Mouse (Mus musculus): Measurements from ENCODE around the gene Uqcrh. TPM values are rescaled to one million over a fixed set of nuclear protein-coding genes. Genes with fewer than 3 reads are reported as not detected.

Uqcrh gene
- total and polyA plus RNA-seq, 3 experiments = 31.1 to 455 (median 132) TPM

GRCm38 (mm10) chr4:116047681-116048080 is 27.2 kb downstream of the Uqcrh start:
- no peak overlapping the region for H3K4me3 ChIP-seq (ENCODE audit: low read depth, low read length)
- H3K36me3 ChIP-seq (replicated peaks) = peaks cover 72% of the 10 kb centered on the region
- no peak for DNase-seq (ENCODE audit: low spot score)
- H3K4me1 ChIP-seq (ENCODE audit: insufficient read depth, low read depth, low read length) = peaks cover 22% of the 10 kb centered on the region
- H3K27me3 ChIP-seq (ENCODE audit: insufficient read depth, low read length) = no peaks in the 10 kb centered on the region
- H3K9me3 ChIP-seq (replicated peaks) = no peaks in the 10 kb centered on the region
- no peak for ATAC-seq (ENCODE audit: extremely low read depth, insufficient number of reproducible peaks, low FRiP score, poor library complexity, severe bottlenecking)
- TF ChIP-seq GATA1 (IDR thresholded peaks at IDR 0.05; ENCODE audit: borderline replicate concordance, low read length) = no peak
- TF ChIP-seq POLR2AphosphoS5 (IDR thresholded peaks at IDR 0.05; ENCODE audit: insufficient replicate concordance, low read depth, low read length) = no peak
- TF ChIP-seq GATA2 (IDR thresholded peaks at IDR 0.05; ENCODE audit: borderline replicate concordance, low read depth, low read length) = no peak
- TF ChIP-seq TAL1 (conservative IDR thresholded peaks at IDR 0.05; ENCODE audit: low read depth, low read length) = no peak
- no peak for TF ChIP-seq CTCF (IDR thresholded peaks at IDR 0.05; ENCODE audit: low read depth, low read length)

DNA sequence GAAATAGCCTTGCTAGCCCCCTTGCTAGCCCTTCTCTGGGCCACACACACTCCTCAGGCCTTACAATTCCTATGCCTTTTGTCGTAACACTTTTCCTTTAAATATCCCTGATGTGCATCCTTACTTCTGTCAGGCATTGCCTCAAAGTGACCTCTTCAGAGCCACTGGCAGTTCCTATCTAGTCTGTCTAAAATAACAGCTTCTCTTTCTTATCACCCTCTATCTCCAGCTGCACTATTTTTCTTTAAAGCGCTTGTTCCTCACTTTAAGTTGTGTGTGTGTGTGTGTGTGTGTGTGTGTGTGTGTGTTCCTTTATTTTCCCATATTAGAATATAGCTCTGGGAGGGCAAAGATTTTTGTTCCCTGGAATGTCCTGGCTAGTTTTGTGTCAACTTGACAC is 28.3 kb downstream of the Uqcrh start:
- Histone ChIP-seq H3K4me1 (ENCODE audit: insufficient read depth, low read depth, low read length) (peaks cover 12% of the 10 kb centered on the region; the same call in 1 of the 2 replicates), H3K36me3 (replicated peaks) (peaks cover 72% of the 10 kb centered on the region), H3K4me3 (ENCODE audit: low read depth, low read length) (no peak overlapping the region), H3K27me3 (ENCODE audit: insufficient read depth, low read length) (no peaks in the 10 kb centered on the region), H3K9me3 (replicated peaks) (no peaks in the 10 kb centered on the region)
- no peak for DNase-seq (ENCODE audit: low spot score)
- no peak for ATAC-seq (ENCODE audit: extremely low read depth, insufficient number of reproducible peaks, low FRiP score, poor library complexity, severe bottlenecking)
- TF ChIP-seq POLR2AphosphoS5 (IDR thresholded peaks at IDR 0.05; ENCODE audit: insufficient replicate concordance, low read depth, low read length) (no peak), CTCF (IDR thresholded peaks at IDR 0.05; ENCODE audit: low read depth, low read length) (no peak), GATA2 (IDR thresholded peaks at IDR 0.05; ENCODE audit: borderline replicate concordance, low read depth, low read length) (no peak), TAL1 (conservative IDR thresholded peaks at IDR 0.05; ENCODE audit: low read depth, low read length) (no peak), GATA1 (IDR thresholded peaks at IDR 0.05; ENCODE audit: borderline replicate concordance, low read length) (no peak)

DNA sequence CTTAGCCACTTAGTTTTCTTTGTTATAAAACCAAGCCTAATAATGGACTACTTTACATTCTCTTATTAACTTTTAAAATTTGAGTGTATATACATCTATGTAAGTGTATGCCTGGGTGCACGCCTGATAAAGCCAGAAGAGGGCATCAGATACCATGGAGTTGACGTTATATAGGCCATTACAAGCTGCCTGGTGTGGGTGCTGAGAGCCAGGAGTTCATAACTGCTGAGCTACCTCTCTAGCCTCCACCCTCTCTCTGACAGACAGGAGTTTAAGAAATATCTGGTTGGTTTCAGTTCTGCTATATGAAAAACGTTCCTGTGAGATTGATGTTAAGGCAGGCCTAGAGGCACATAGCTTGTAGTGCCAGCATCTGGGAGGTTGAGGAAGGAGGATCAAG is 32.7 kb downstream of the Uqcrh start:
- Histone ChIP-seq H3K36me3 (replicated peaks) (peaks cover 63% of the 10 kb centered on the region), H3K4me3 (ENCODE audit: low read depth, low read length) (no peak overlapping the region), H3K9me3 (replicated peaks) (no peaks in the 10 kb centered on the region), H3K4me1 (ENCODE audit: insufficient read depth, low read depth, low read length) (no peaks in the 10 kb centered on the region), H3K27me3 (ENCODE audit: insufficient read depth, low read length) (no peaks in the 10 kb centered on the region)
- ATAC-seq (ENCODE audit: extremely low read depth, insufficient number of reproducible peaks, low FRiP score, poor library complexity, severe bottlenecking) (no peak), DNase-seq (ENCODE audit: low spot score) (no peak)
- TF ChIP-seq GATA2 (IDR thresholded peaks at IDR 0.05; ENCODE audit: borderline replicate concordance, low read depth, low read length) (no peak), POLR2AphosphoS5 (IDR thresholded peaks at IDR 0.05; ENCODE audit: insufficient replicate concordance, low read depth, low read length) (no peak), GATA1 (IDR thresholded peaks at IDR 0.05; ENCODE audit: borderline replicate concordance, low read length) (no peak), CTCF (IDR thresholded peaks at IDR 0.05; ENCODE audit: low read depth, low read length) (no peak), TAL1 (conservative IDR thresholded peaks at IDR 0.05; ENCODE audit: low read depth, low read length) (no peak)

- Histone ChIP-seq H3K27me3 (ENCODE audit: insufficient read depth, low read length) (no peaks in the 10 kb centered on the region), H3K4me1 (ENCODE audit: insufficient read depth, low read depth, low read length) (no peaks in the 10 kb centered on the region), H3K4me3 (ENCODE audit: low read depth, low read length) (no peak overlapping the region), H3K36me3 (replicated peaks) (peaks cover 68% of the 10 kb centered on the region), H3K9me3 (replicated peaks) (no peaks in the 10 kb centered on the region)
- no peak for DNase-seq (ENCODE audit: low spot score)
- no peak for TF ChIP-seq POLR2AphosphoS5 (IDR thresholded peaks at IDR 0.05; ENCODE audit: insufficient replicate concordance, low read depth, low read length)
- no peak for TF ChIP-seq CTCF (IDR thresholded peaks at IDR 0.05; ENCODE audit: low read depth, low read length)
- no peak for TF ChIP-seq GATA1 (IDR thresholded peaks at IDR 0.05; ENCODE audit: borderline replicate concordance, low read length)
- no peak for TF ChIP-seq TAL1 (conservative IDR thresholded peaks at IDR 0.05; ENCODE audit: low read depth, low read length)
- TF ChIP-seq GATA2 (IDR thresholded peaks at IDR 0.05; ENCODE audit: borderline replicate concordance, low read depth, low read length) = no peak
- no peak for ATAC-seq (ENCODE audit: extremely low read depth, insufficient number of reproducible peaks, low FRiP score, poor library complexity, severe bottlenecking)
Observed at GRCm38 (mm10) chr4:116040466-116040865, 34.4 kb downstream of the Uqcrh start.

DNA sequence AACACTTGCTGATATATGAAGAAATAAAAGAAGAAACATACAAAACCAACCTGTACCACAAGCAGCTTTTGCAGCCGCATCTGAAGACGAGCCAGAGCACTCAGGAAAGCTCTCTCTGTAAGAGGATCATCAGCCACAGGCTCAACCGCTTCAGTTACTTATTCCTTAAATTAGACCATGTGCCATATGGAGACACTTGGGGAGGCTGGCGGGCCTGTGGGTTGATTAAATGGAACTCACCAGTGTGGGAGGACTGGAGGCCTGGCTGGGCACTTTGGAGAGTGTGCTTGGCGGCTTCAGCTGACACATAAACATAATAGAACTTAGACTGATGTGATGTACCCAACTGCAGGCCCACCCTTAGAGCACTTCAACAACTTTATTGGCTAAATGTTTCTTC is 41.5 kb downstream of the Uqcrh start:
- H3K4me3 ChIP-seq (ENCODE audit: low read depth, low read length) = no peak overlapping the region
- no peaks in the 10 kb centered on the region for H3K4me1 ChIP-seq (ENCODE audit: insufficient read depth, low read depth, low read length)
- no peaks in the 10 kb centered on the region for H3K9me3 ChIP-seq (replicated peaks)
- ATAC-seq (ENCODE audit: extremely low read depth, insufficient number of reproducible peaks, low FRiP score, poor library complexity, severe bottlenecking) = no peak
- no peak for TF ChIP-seq GATA2 (IDR thresholded peaks at IDR 0.05; ENCODE audit: borderline replicate concordance, low read depth, low read length)
- no peak for TF ChIP-seq GATA1 (IDR thresholded peaks at IDR 0.05; ENCODE audit: borderline replicate concordance, low read length)
- TF ChIP-seq TAL1 (conservative IDR thresholded peaks at IDR 0.05; ENCODE audit: low read depth, low read length) = no peak
- TF ChIP-seq CTCF (IDR thresholded peaks at IDR 0.05; ENCODE audit: low read depth, low read length) = no peak
- no peak for TF ChIP-seq POLR2AphosphoS5 (IDR thresholded peaks at IDR 0.05; ENCODE audit: insufficient replicate concordance, low read depth, low read length)
- H3K27me3 ChIP-seq (ENCODE audit: insufficient read depth, low read length) = no peaks in the 10 kb centered on the region
- DNase-seq (ENCODE audit: low spot score) = no peak
- peaks cover 52% of the 10 kb centered on the region for H3K36me3 ChIP-seq (replicated peaks)

DNA sequence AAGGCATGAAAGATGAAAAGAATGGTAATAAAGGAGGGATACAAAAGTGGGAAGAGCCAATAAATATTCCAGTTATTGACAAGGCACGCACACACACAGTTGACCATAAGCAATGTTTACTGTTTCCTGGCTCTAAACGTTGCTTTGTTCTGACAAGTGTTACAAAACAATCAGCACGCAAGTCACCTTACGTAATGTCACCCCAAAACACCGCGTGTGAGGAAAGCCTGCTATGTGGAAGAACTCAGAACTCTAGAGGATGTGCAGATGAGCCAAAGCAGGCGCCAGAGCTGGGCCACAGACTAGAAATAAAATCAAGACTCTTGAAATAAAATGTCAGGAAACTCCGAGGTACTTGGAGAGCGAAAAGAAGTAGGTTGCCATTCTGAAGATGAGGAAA is 42.0 kb downstream of the Uqcrh start:
- Histone ChIP-seq H3K9me3 (replicated peaks) (no peaks in the 10 kb centered on the region), H3K36me3 (replicated peaks) (peaks cover 49% of the 10 kb centered on the region), H3K4me1 (ENCODE audit: insufficient read depth, low read depth, low read length) (no peaks in the 10 kb centered on the region), H3K27me3 (ENCODE audit: insufficient read depth, low read length) (no peaks in the 10 kb centered on the region), H3K4me3 (ENCODE audit: low read depth, low read length) (no peak overlapping the region)
- TF ChIP-seq CTCF (IDR thresholded peaks at IDR 0.05; ENCODE audit: low read depth, low read length) = no peak
- TF ChIP-seq GATA1 (IDR thresholded peaks at IDR 0.05; ENCODE audit: borderline replicate concordance, low read length) = no peak
- no peak for TF ChIP-seq TAL1 (conservative IDR thresholded peaks at IDR 0.05; ENCODE audit: low read depth, low read length)
- DNase-seq (ENCODE audit: low spot score) (no peak), ATAC-seq (ENCODE audit: extremely low read depth, insufficient number of reproducible peaks, low FRiP score, poor library complexity, severe bottlenecking) (no peak)
